Mouse (Mus musculus): ENCODE data around the gene Atrip.

Gene Atrip

DNA sequence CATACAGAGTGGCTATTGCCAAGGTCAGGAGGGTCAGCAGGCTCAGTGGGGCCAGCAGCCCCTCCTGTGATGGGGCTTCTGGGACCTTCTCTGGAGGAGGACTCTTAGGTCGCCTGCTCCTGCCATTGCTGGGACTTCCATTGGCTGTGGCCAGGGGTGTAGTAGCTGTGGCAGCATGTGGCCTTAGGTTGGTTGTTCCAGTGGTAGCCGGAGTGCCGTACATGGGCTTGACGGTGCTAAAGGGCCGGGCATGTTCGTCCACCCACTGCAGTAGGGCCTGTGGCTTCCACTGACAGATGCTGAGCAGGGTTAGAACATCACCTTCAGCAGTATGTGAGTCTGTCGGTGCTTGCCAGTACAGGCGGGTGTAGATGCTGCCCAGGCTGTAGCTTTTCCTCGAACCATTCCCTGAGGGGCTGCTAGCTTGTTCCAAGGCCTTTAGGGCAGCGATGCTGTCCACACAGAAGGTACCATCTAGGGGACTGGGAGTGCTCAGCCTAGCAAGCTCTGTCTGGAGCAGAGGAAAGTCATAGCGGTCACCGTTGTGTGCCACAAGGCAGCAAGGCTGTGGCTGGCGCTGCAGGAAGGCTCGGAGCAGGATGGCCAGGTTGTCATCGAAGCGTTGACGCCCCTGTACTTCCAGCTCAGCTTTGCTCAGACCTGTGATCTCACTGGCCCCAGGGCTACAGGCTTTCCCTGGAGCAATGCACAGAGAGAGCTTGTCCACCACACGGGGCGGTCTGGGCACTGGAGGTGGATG lies 15.7 kb downstream of the Atrip start:
- DNase-seq (ENCODE audit: low spot score in 2 of 2): no peak

DNA sequence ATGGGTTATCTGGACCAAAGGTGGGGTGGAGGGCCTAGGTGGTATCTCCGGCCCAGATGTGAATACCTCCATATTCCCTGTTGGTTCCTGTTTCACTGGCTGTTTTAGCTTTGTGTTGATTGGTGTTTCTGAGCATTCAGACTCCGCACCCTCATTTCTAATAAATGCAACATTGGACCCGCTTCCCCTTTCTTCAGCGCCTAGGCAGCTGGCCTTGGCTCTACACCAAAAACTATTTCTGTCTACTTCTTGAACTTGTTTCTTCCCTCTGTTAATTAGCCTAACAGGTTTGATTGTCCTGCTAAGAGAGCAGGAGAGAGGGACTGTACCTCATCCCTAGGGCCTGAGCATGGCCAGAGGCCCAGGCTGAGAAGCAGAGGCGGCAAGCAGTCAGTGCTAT lies 16.4 kb downstream of the Atrip start:
- DNase-seq (ENCODE audit: low spot score in 2 of 2): no peak

DNA sequence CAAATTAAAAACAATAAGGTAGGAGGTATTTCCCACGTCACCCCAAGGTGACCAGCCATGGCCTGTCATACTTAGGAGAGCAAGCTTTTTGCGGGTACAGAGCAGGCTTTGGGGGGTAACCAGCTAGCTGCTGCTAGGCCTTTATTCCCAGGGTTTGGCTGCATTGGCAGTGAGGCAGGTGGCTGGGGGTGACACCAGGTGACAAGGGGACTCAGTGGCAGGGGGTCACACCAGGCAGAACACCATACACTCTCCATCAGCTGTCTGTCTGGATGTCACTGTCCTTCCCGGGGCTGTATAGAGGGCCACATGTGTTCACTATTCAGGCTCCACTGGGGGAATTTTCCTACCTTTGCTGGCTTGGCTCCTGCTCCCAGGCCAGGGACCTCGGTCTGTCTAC lies 17.0 kb downstream of the Atrip start:
- no peak for DNase-seq (ENCODE audit: low spot score in 2 of 2)

DNA sequence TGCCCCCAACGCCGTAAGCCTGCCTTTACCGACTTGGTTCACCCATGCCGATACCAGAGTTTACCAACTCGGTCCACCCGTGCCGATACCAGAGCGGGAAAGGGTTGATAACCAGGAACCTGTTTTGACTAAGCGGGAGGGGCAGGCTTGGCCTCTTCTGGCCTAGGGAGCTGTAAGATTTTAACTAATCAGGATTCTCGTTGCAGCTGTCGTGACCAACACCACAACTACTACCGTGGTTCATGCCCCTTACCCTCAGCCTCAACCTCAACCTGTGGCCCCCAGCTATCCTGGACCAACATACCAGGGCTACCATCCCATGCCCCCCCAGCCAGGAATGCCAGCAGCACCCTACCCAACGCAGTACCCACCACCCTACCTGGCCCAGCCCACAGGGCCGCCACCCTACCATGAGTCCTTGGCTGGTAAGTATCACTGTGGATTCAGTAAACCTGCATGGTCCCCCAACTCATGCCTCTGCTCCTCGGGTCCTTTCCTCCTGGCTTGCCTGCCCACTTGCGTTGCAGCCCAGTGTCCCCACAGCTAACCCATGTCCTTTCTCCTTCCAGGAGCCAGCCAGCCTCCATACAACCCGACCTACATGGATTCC lies 17.7 kb downstream of the Atrip start:
- no peak for DNase-seq (ENCODE audit: low spot score in 2 of 2)

DNA sequence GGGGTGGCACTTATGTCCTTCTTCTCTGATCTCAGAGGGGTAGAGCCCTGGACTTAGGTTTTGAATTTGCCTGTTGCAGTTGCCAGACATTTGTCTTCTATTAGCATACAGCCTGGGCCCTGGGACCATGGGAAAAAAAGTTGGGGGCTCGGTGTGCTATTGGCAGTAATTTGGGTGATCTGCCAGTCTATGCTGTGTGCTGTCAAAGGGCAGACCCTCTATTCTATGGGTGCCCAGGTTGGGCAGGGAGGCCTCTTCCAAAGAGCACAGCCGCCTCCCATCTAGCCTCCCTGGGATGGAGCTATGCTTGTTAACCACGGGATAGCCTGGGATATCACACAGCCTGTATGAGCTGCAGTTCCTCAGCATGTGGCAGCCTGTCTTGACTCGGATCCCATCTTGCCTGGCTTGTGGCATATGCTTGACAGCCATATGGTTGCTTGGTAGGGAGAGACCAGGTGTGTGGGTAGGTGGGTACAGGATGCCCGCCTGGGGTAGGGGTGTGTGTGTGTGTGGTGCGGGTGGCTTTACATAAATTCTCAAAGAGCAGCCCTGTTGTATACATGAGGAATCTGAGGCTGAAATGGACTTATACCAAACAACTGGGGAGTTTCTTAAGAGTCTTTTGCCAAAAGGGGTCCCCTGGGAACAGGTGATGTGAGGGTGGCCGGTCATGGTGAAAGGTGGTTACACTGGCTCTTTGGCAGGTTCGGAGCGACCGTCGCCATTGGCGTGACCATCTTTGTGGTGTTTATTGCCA lies 18.5 kb downstream of the Atrip start:
- DNase-seq (ENCODE audit: low spot score in 2 of 2): no peak

DNA sequence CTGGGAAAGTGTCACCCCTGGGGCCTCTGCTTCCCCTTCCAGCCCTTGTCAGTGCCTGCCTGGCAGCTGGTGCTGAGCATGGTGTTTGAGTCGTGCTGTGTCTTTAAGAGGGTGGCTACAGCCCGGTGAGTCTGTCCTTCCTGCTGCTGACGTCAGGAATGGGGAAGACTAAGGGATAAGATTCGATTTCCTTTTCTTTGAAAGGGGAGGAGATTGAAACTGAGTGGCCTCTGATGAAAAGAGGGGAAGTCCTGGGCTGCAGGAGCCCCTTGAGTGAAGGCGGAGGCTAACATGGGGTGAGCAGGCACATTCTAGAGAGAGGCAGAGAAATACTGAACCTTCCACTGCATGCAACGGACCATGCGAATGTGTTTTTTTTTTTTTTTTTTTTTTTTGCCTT lies 19.2 kb downstream of the Atrip start:
- DNase-seq (ENCODE audit: low spot score in 2 of 2): peak; percentile 64 to 65

DNA sequence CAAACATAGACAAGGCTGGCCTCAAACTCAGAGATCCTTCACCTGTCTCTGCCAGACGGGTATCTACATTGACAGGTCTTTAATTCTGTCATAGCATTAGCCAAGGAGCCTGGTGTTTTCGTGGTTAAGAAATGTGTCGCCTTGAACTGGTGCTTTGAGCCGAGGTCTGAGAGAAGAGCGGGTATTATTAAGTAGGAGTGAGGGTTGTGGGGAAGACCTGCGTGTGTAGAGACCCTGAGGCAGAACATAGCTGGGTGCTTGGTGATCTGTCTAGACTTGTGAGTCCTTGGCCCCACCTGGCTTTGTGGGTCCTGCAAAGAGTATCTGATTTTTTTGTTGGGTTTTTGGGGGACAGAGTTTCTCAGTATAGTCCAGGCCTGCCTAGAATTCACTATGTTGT lies 20.1 kb downstream of the Atrip start:
- peak in 1 of 2 experiments; percentile 3 for DNase-seq (ENCODE audit: low spot score in 2 of 2)

DNA sequence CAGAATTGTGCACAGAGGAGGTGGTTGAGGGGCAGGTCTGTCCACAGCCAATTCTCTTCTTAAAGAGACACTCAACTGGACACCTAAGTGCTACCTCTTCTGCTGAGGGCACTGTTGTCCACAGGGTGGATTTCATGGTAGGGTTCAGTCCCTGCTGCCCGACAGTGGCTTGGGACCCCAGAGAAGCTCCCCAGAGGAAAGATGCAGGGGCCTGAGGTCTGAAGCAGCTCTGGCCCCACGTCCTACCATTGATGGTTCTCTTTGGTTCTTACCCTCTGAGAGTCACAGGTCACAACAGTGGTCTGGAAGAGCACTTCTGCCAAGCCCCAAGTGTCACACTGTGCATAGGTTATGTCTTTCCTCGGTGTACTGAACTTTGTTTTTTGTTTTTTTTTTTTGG lies 20.6 kb downstream of the Atrip start:
- peak in 1 of 2 experiments; percentile 2 for DNase-seq (ENCODE audit: low spot score in 2 of 2)

DNA sequence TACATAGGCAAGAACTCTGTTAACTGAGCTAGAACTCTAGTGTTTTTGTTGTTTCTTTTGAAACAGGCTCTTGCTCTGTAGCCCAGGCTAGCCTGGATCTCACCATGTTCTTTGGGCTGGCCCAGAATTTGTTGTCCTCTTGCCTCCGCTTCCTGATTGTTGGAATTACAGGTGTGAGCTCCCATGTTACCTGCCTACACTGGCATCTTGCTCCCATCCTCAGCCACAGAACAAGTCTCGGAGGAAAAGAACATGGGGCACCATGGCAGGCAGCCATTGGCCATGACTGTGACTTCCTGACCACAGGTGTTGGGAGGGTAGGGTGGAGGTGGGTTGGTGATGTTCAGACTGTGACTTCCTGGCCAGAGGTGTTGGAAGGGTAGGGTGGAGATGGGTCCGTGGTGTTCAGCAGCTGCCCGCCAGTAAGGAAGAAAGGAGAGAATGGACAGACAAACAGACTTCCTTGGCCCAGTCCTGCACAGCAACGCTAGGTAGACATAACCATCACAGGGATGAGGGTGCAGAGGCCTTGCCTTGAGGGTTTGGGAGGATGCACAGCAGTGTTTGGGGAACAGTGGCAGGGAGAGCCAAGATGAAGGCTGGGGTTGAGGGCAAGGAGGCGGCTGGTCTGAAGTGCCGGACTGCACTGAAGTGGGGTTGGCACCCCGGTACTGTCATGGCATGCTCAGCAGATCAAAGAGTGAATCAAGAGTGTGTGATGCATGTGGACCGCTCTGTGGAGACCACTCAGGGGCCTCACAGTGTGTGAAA lies 21.2 kb downstream of the Atrip start:
- peak in 1 of 2 experiments; percentile 4 for DNase-seq (ENCODE audit: low spot score in 2 of 2)

DNA sequence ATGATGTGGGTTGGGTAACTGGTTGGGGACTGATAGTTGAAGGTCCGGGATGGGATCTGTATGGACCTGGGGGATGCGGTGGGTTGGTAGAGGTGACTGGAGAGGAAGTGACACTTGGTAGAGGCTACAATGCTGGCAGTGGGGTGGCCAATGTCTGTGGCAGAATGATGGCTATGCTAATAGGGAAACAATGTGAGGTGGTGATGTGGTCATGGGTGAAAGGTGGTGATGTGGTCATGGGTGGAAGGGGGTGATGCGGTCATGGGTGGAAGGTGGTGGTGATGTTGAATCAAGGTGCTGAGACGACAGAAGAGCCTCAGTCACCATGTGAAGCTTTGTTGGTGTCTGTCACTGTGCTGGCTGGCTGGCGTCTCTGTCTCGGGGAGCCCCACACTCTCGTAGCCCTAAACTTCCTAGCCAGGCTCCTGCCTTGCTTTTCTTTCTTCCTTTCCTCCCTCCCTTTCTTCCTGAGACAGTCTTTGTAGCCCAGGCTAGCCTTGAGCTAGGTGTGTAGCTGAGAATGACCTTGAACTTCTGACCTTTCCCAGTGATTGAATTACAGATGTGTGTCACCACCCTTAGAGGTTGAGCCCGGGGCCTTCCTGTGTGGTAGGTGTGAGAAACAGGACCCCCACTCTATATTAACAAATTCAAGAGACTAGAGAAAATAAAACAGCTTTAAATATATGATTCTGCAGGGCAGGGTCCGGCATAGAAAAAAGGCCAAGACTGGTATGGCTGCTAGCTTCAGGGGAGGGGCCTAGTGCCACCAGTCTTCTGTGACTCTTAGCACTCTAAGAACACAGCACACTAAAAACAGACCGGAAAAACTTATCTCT lies 22.1 kb downstream of the Atrip start:
- peak in 1 of 2 experiments; percentile 3 for DNase-seq (ENCODE audit: low spot score in 2 of 2)

DNA sequence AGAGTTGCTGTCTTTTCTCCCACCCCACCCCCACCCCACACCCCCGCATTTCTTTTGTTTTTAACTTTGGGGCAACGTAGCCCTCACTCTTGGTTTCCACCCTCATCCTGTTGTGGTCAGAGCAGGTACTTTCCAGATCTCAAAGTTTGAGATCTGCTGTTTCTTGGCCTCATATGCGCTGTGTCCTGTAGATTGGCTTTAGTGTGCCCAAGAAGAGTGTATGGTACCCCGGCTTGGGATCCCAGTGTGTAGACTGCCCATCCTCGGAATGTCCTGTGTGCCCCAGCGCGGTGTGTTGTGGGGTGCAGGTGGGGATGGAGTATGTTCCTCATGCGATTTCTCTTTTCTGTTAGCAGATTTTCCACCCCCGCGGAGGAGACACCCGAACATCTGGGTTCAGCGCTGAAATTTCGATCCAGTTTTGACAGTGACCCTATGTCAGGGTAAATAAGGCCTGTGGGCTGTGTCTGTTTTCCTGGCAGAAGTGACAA lies 22.9 kb downstream of the Atrip start:
- DNase-seq (ENCODE audit: low spot score in 2 of 2): no peak

DNA sequence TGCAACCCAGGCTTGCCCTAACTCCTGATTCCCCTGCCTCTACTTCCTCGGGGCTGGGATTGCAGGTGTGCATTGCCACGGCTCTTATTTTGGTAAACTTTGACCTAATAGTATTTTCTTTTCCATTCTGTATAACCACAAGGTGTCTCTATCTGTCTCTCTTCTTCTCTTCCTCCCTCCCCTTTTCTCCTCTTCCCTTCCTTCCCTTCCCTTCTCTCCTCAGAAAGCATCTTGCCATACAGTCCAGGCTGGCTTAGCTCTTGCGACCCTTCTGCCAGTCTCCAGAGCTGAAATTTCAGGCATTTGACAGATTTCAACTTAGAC lies 23.3 kb downstream of the Atrip start:
- DNase-seq (ENCODE audit: low spot score in 2 of 2): no peak

DNA sequence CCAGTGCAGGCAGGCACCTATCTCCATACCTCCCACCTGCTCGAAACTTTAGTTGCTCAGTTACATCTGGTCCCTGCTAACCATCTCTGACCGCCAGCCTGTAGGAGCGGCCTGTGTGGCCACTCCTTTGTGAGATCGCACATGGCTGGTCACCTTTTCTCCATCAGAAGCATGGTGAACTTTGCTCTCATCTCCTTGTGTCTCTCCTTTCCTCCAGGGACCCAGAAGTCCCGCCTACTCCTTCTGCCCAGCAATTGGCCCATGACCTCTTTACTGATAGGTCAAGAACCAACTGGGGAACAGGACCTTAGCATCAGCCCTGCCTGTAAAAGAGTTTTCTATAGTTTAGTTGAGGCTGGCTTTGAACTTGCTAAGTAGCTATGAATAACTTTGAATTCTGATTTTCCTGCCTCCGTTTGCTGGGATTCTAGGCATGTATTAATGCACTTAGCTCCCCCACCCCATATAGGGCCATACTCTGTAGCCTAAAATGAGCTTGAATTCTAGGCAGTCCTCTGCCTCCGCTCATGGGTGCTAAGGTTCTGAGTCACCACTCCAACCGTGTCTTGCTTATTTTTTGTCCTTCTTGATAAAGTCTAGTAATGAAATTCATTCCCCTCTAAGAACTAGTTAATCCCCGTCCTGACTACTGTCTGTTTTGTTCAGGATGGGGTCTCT lies 23.8 kb downstream of the Atrip start:
- no peak for DNase-seq (ENCODE audit: low spot score in 2 of 2)

DNA sequence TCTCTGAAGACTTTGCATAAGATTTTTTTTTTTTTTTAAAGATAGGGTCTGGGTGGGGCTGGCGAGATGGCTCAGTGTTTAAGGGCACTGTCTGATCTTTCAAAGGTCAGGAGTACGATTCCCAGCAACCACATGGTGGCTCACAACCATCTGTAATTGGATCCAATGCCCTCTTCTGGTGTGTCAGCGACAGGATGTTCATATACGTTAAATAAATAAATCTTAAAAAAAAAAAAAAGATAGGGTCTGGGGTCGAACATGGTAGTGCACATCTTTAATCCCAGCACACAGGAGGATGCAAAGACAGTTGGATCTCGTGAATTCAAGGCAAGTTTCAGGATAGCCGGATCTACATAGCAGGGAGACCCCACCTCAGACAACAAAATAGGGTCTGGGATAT lies 24.6 kb downstream of the Atrip start:
- DNase-seq (ENCODE audit: low spot score in 2 of 2): no peak

DNA sequence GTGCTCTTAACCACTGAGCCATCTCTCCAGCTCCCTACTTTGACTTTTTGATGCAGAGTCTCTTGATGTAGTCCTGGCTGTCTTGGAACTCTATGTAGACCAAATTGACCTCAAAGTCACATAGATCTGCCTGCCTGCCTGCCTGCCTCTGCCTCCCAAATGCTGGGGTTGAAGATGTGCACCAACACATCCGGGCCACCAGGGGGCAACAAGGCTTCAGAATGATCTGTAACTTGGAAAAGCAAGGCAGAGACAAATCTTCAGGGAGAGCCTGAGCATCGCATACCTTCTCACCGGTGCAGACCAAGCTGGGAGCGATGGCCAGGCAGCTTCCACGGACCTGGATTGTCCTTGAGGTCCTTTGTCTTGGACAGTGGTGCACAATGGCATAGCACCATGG lies 27.6 kb downstream of the Atrip start:
- no peak for DNase-seq (ENCODE audit: low spot score in 2 of 2)

DNA sequence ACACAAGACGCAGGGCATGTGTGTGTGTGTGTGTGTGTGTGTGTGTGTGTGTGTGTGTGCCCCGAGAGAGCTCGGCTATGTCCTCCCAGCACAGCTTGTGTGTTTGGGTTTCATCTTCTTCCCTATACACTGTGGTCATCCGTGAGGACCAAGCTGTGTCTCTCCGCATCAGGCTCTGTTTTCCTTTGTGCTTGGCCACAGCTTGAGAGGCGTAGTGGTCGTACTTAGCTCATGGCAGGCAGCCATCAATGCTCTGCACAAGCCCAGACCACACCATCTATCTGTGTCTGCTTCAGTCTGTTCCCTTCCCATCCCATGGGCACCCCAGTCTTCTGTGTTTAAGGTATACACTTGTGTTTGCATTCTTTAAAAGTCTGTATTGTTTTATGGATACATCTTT lies 32.6 kb downstream of the Atrip start:
- DNase-seq (ENCODE audit: low spot score in 2 of 2): no peak

DNA sequence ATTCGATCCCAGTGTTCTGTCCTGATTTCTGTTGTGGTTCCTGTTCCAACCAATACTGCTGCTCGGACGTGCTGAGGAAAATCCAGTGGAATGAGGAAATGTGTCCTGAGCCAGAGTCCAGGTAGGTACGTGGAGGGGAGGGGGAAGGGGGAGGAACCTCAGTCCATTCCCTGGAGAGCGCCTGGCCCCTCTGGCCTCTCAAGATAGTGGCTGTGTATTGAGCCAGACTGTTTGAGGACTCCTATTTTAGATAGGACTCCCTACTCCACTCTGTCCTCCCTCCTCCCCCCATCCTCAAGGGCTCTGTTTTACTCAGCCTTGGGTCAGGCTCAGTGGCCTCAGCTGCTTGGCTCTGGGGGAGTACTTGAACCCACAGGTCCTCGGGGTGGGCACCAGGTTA lies 33.0 kb downstream of the Atrip start:
- DNase-seq (ENCODE audit: low spot score in 2 of 2): no peak

DNA sequence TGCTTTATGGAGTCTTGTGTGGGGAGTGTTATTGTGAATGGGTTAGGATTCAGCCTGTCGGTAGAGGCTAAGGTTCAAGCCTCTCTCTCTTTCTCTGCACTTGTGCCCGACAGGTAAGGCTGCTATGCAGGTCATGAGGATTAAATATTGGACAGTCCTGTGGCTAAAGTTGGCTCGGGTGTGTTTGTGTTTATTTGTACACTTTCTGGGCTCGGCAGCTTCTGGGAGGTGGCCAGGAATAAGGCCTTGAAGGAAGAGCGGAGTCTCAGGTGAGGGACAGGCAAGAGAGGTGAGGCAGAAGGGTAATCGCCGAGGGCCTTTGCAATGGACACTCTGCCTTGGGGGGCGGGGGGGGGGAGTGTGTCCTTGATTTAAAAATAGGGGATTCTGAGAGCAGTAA lies 33.7 kb downstream of the Atrip start:
- no peak for DNase-seq (ENCODE audit: low spot score in 2 of 2)

DNA sequence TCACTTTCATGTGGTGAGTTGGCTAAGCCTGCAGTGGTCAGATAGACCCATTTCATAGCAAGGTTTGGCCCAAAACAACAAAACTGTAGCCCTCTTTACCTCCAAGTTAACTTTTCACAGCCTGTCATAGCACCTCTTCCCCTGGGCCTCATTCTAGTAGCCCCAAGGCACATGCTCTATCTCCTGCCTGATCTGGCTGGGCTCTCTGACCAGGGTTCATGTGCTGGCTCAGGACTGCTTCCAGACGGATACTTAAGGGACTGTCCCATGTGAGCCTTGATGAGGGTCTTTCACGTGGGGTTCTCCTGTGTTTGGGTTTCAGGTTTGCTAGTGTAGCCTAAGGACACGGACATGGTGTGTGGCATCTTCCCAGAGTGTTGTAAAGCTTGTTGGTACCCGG lies 34.2 kb downstream of the Atrip start:
- DNase-seq (ENCODE audit: low spot score in 2 of 2): no peak

DNA sequence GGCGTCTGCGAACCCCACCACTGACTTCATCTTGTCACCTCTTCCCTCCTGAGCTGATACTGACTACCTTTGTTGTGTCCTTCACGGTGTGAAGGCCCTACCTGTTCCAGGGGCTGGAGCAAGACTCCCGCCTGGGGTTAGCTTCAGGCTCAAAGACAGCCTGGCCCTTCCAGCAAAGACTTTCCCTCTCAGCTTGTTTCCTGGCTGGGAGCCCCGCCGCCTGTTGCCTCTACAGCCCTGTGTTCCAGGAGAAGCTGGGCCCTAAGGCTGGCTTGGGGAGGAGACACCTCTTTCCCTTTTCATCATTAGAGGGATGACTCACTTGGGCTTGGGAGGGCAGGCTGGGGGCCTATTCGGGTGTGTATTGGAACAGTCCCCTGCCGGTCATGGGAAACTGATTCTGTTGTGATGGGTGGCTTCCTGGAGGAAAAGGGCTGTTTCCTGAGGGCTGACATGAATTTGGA lies 35.0 kb downstream of the Atrip start:
- no peak for DNase-seq (ENCODE audit: low spot score in 2 of 2)
